Mouse (Mus musculus): ENCODE measurements at regions not wholly inside any gene's neighbourhood (a gene's known extent, or its start where the extent isn't known, plus 50 kb on each side); places are given as distances from the start of the nearest gene placed in this dataset.

DNA sequence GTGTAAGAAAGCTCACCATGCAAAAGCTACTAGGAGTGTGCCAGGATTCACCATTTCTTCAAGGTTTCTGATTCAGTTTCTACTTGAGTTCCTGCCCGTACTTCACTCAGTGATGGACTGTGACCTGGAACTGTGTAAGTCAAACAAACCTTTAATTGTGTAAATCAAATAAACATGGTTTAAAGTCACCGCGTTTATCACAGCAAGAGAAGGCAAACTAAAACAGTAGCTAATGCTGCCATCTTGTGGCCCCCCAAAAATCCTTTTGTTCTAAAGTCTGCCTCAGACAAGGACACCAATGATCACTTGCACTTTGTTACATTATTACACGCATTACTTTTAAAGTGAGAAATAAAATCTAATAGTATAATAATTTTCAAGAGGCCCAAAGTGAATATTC, 63.6 kb upstream of the Dcx start:
- peak; percentile 6 to 51 for DNase-seq (ENCODE audit: extremely low spot score in 1 of 2, low spot score in 1 of 2)
